Mouse (Mus musculus): ENCODE measurements at regions not wholly inside any gene's neighbourhood (a gene's known extent, or its start where the extent isn't known, plus 50 kb on each side); places are given as distances from the start of the nearest gene placed in this dataset.

GRCm38 (mm10) chr19:60030212-60030788 lies 86.8 kb upstream of the Rab11fip2 start:
- no peak for ATAC-seq

- ATAC-seq = no peak
These were observed 86.3 kb upstream of the Rab11fip2 start for GRCm38 (mm10) chr19:60029720-60030119.

- no peak for ATAC-seq
These were observed 72.3 kb upstream of the Rab11fip2 start for GRCm38 (mm10) chr19:60015614-60016300.

- ATAC-seq = no peak
These were observed 52.1 kb upstream of the Rab11fip2 start for GRCm38 (mm10) chr19:59995557-59995956.
